Mouse (Mus musculus) limb, embryonic 11.5 days (tissue): ENCODE results near the gene Plce1. TPM values are rescaled to one million over a fixed set of nuclear protein-coding genes. Genes with fewer than 3 reads are reported as not detected.

ENCODE experiments used
- ATAC-seq: fragments of 200-750 bp; cut with Nextera tagmentation; 2 replicates; pipeline ENCODE4 v1.8.0; 2017; ENCODE audit warnings: low read depth; ENCODE audit not compliant: insufficient number of reproducible peaks, low FRiP score, low TSS enrichment
- DNase-seq: peaks from one replicate; pipeline ENCODE4 v3.0.0-alpha.2; 2015; ENCODE audit warnings: low spot score
- H3K27ac ChIP-seq: fragments of 300-500 bp; sonication (generic); replicated peaks from 2 replicates; pipeline ENCODE4 v1.5.1; 2014; ENCODE audit warnings: low read depth, mild to moderate bottlenecking, low read length
- H3K27me3 ChIP-seq: fragments of 300-500 bp; sonication (generic); 2 replicates; pipeline ENCODE4 v1.6.1; 2014; ENCODE audit warnings: mild to moderate bottlenecking, low read length, mixed read lengths; ENCODE audit not compliant: control insufficient read depth, insufficient read depth
- H3K36me3 ChIP-seq: fragments of 300-500 bp; sonication (generic); 2 replicates; pipeline ENCODE4 v1.6.1; 2014; ENCODE audit warnings: mild to moderate bottlenecking, low read length, moderate library complexity, mixed read lengths; ENCODE audit not compliant: control insufficient read depth, insufficient read depth
- H3K4me1 ChIP-seq: fragments of 300-500 bp; sonication (generic); 2 replicates; pipeline ENCODE4 v1.6.1; 2014; ENCODE audit warnings: low read length, mixed read lengths; ENCODE audit not compliant: control insufficient read depth, insufficient read depth
- H3K4me2 ChIP-seq: fragments of 300-500 bp; sonication (generic); 2 replicates; pipeline ENCODE4 v1.6.1; 2014; ENCODE audit warnings: low read depth, mild to moderate bottlenecking, moderate library complexity; ENCODE audit not compliant: severe bottlenecking
- H3K4me3 ChIP-seq: fragments of 300-500 bp; sonication (generic); 2 replicates; pipeline ENCODE4 v1.5.1; 2014; ENCODE audit warnings: low read depth, low read length
- H3K9ac ChIP-seq: fragments of 300-500 bp; sonication (generic); 2 replicates; pipeline ENCODE4 v1.6.1; 2014; ENCODE audit warnings: mild to moderate bottlenecking, low read length
- H3K9me3 ChIP-seq: fragments of 300-500 bp; sonication (generic); 2 replicates; pipeline ENCODE4 v1.6.1; 2016; ENCODE audit warnings: low read length; ENCODE audit not compliant: control insufficient read depth
- WGBS: fragments of 180-500 bp; shearing (Covaris S2); extraction: QIAGEN DNeasy Blood & Tissue Kit; methylation state at CpG from one replicate; pipeline ENCODE4 v1.1.7; 2014; 5-methylcytosine and 5-hydroxymethylcytosine counted together
- polyA plus RNA-seq: library from polyadenylated mRNA; unstranded; fragments of >200 nt; fragmentation: Nextera tagmentation; extraction: Ambion mirVana; gene quantifications from 2 replicates; pipeline ENCODE4 v1.2.1, GENCODE M21; 2014

The Plce1 gene
- polyA plus RNA-seq, 1 experiment from 2014 or later = 4.5 TPM

DNA sequence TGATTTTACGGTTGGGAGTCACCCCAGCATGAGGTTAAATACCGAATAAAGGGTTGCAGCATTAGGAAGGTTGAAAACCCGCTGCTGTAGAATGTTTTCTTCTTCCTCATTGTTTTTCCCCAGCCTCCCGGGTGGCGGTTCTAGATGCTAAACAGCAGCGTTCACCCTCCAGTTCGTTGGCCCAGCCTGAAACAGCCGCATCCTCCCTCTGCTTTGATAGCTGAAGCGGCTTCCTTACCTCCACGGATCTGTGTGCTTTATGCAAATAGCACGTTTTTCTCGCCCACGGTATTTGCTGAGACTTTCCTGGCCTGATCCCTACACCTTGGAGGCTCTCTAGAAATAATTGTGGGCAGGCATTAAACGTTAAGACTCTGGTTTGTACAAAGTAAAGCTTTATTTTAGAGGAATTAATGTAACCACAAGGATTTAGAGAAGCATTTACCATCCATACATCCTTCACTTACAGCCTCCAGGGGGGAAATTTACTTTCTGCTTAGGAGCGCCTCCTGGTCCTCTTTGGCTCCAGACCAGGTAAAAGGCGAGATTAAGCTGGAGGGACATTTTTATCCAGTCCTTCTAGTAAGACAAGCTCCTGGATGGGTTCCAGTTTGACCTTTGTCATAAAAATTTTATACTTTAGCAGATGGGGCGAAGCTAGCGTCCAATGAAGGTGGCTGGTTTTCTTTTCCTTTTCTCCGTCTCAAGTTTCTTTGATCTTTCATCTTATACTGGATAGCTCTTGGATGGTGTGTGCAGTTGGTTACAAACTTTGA lies 1.7 kb downstream of the Plce1 start:
- WGBS = 29% methylated on average over 19 of the region's 19 CpGs
- peak overlapping the region; percentile 69; the same call in 1 of the 2 replicates for H3K4me2 ChIP-seq
- peaks cover 25% of the 10 kb centered on the region for H3K4me1 ChIP-seq
- DNase-seq = no peak
- no peaks in the 10 kb centered on the region for H3K9me3 ChIP-seq
- ATAC-seq = no peak
- no peaks in the 10 kb centered on the region for H3K27me3 ChIP-seq
- H3K9ac ChIP-seq = no peak overlapping the region
- H3K4me3 ChIP-seq = no peak overlapping the region
- H3K27ac ChIP-seq = no peak overlapping the region
- no peaks in the 10 kb centered on the region for H3K36me3 ChIP-seq

GRCm38 (mm10) chr19:38485779-38486555 lies 5.1 kb downstream of the Plce1 start:
- no peak for DNase-seq
- Histone ChIP-seq H3K9ac (no peak overlapping the region), H3K36me3 (no peaks in the 10 kb centered on the region), H3K9me3 (no peaks in the 10 kb centered on the region), H3K27ac (no peak overlapping the region), H3K27me3 (no peaks in the 10 kb centered on the region), H3K4me1 (peaks cover 11% of the 10 kb centered on the region; the same call in 1 of the 2 replicates), H3K4me2 (no peak overlapping the region), H3K4me3 (no peak overlapping the region)
- no peak for ATAC-seq
- 28% methylated on average over 11 of the region's 11 CpGs for WGBS

- no peaks in the 10 kb centered on the region for H3K27me3 ChIP-seq
- ATAC-seq = no peak
- DNase-seq = no peak
- H3K4me2 ChIP-seq = no peak overlapping the region
- no peak overlapping the region for H3K27ac ChIP-seq
- no peaks in the 10 kb centered on the region for H3K9me3 ChIP-seq
- no peak overlapping the region for H3K4me3 ChIP-seq
- WGBS = 57% methylated on average over 4 of the region's 4 CpGs
- peaks cover 6% of the 10 kb centered on the region; the same call in 1 of the 2 replicates for H3K4me1 ChIP-seq
- H3K36me3 ChIP-seq = no peaks in the 10 kb centered on the region
- H3K9ac ChIP-seq = no peak overlapping the region
These were observed 6.6 kb downstream of the Plce1 start for GRCm38 (mm10) chr19:38487501-38487900.

DNA sequence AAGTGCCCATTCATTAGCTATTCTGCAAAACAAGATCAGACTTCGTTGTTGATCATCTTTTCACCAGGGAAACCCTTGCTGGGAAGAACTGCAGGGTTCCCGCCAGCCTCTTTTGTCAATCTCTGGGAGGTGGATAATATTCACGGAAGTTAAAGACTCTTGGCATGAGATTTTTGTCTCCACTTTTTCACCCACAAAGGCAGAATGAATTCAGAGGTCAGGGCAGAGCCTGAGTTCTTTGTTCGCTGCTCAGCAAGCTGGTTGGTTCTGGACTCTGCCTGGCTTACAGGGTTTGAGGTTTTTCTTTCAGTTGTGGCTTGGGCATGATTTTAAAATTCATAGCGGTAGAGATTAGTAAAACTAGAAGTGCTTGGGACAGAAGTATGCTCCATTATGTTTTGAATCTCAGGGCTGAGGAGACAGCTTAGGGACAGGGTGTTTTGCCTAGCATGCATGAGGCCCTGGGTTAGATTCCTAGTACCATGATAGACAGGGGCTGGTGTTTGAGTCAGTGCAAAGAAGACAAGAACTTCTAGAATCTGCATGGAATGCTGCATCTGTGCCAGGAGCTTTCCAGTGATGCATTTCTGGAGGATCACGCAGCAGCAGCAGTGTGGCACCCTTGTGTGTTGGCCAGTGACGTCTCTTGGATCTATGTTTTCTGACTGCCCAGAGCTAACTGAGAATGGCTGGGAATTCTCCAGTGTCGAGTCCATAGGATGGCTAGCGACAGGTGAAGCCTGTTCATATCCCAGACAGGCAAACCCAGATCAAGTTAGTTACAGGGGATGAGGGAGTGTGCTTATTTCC lies 7.4 kb downstream of the Plce1 start:
- Histone ChIP-seq H3K27me3 (no peaks in the 10 kb centered on the region), H3K4me1 (peaks cover 5% of the 10 kb centered on the region; the same call in 1 of the 2 replicates), H3K27ac (no peak overlapping the region), H3K36me3 (no peaks in the 10 kb centered on the region), H3K4me3 (no peak overlapping the region), H3K4me2 (no peak overlapping the region), H3K9me3 (no peaks in the 10 kb centered on the region), H3K9ac (no peak overlapping the region)
- DNase-seq (no peak), ATAC-seq (no peak)
- 79% methylated on average over 9 of the region's 9 CpGs for WGBS

- no peak overlapping the region for H3K27ac ChIP-seq
- no peaks in the 10 kb centered on the region for H3K27me3 ChIP-seq
- no peak overlapping the region for H3K4me2 ChIP-seq
- ATAC-seq (no peak), DNase-seq (no peak)
- H3K36me3 ChIP-seq = no peaks in the 10 kb centered on the region
- WGBS = 75% methylated on average over 5 of the region's 5 CpGs
- H3K9me3 ChIP-seq = no peaks in the 10 kb centered on the region
- no peak overlapping the region for H3K9ac ChIP-seq
- no peaks in the 10 kb centered on the region for H3K4me1 ChIP-seq
- no peak overlapping the region for H3K4me3 ChIP-seq
These were observed 17.3 kb downstream of the Plce1 start for GRCm38 (mm10) chr19:38498233-38498632.

- Histone ChIP-seq H3K36me3 (no peaks in the 10 kb centered on the region), H3K4me1 (peaks cover 5% of the 10 kb centered on the region), H3K4me3 (no peak overlapping the region), H3K4me2 (no peak overlapping the region), H3K9ac (no peak overlapping the region), H3K27ac (no peak overlapping the region), H3K27me3 (no peaks in the 10 kb centered on the region), H3K9me3 (no peaks in the 10 kb centered on the region)
- no peak for DNase-seq
- 35% methylated on average over 3 of the region's 3 CpGs for WGBS
- no peak for ATAC-seq
These were observed 23.7 kb downstream of the Plce1 start for GRCm38 (mm10) chr19:38504597-38504996.

DNA sequence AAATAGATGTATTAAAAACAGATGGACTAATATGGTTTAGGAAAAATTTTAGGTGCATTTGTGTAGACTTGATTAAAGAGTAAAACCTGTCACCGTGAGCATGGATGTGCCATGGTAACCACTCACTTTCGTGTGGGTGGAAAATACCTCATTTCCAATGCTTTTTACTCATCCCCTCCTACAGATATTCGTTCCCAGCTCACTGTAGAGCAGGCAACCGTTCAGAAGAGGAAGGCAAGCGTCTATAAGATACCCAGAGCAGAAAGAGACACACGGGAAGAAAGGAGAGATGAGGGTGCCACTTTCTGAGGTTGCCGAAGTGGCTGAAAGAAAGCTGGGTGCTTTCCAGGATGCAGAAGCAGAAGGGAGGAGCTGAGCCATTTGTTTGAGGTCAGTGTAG lies 25.2 kb downstream of the Plce1 start:
- WGBS = 90% methylated on average over 7 of the region's 7 CpGs
- Histone ChIP-seq H3K9me3 (no peaks in the 10 kb centered on the region), H3K36me3 (no peaks in the 10 kb centered on the region), H3K4me2 (no peak overlapping the region), H3K4me1 (peaks cover 5% of the 10 kb centered on the region), H3K9ac (no peak overlapping the region), H3K27ac (no peak overlapping the region), H3K4me3 (no peak overlapping the region), H3K27me3 (no peaks in the 10 kb centered on the region)
- no peak for ATAC-seq
- no peak for DNase-seq
